Mouse (Mus musculus): Measurements from ENCODE around the gene Atg4c. TPM values are rescaled to one million over a fixed set of nuclear protein-coding genes. Genes with fewer than 3 reads are reported as not detected.

The Atg4c gene
- polyA plus RNA-seq, 1 experiment from 2014 or later = 12.2 TPM

GRCm38 (mm10) chr4:99182660-99183431 lies 10.9 kb upstream of the Atg4c start:
- no peak overlapping the region for H3K27ac ChIP-seq (ENCODE audit: low read depth, low read length)
- H3K4me3 ChIP-seq (ENCODE audit: low read depth, low read length) = no peak overlapping the region
- H3K36me3 ChIP-seq (ENCODE audit: control insufficient read depth, insufficient read depth) = no peaks in the 10 kb centered on the region
- H3K27me3 ChIP-seq (replicated peaks; ENCODE audit: control insufficient read depth, insufficient read depth, low read length) = no peaks in the 10 kb centered on the region
- H3K9me3 ChIP-seq (ENCODE audit: control insufficient read depth) = no peaks in the 10 kb centered on the region
- no peak overlapping the region for H3K4me2 ChIP-seq (replicated peaks; ENCODE audit: low read depth)
- peak; percentile 75 for TF ChIP-seq CTCF (IDR thresholded peaks at IDR 0.05; ENCODE audit: low read depth)
- no peak for ATAC-seq
- 75% methylated on average over 20 of the region's 20 CpGs for WGBS
- no peaks in the 10 kb centered on the region for H3K4me1 ChIP-seq (replicated peaks; ENCODE audit: control insufficient read depth, insufficient read depth, low read length)
- no peak overlapping the region for H3K9ac ChIP-seq (ENCODE audit: low read depth, low read length)

DNA sequence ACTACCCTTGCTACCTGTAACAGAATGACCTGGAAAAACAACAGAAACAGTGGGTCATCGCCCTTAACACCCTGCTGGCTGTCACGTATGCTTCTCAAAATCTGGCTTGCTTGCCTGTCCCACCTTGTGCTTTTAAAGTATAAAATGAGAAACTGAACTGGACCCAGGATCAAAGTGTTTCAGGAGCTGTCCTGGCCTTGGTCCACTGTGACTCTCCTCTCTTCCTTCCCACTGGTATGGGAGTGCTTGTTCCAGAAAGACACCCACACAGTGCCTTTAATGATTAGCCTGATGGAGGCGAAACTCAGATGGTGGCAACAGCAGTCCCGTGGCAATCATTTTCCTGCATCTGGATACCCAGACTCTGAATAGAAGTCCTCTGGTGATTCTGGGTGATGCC lies 9.1 kb upstream of the Atg4c start:
- Histone ChIP-seq H3K9me3 (ENCODE audit: control insufficient read depth) (no peaks in the 10 kb centered on the region), H3K36me3 (ENCODE audit: control insufficient read depth, insufficient read depth) (no peaks in the 10 kb centered on the region), H3K27me3 (replicated peaks; ENCODE audit: control insufficient read depth, insufficient read depth, low read length) (no peaks in the 10 kb centered on the region), H3K27ac (ENCODE audit: low read depth, low read length) (no peak overlapping the region), H3K9ac (ENCODE audit: low read depth, low read length) (no peak overlapping the region), H3K4me3 (ENCODE audit: low read depth, low read length) (no peak overlapping the region), H3K4me2 (replicated peaks; ENCODE audit: low read depth) (no peak overlapping the region), H3K4me1 (replicated peaks; ENCODE audit: control insufficient read depth, insufficient read depth, low read length) (no peaks in the 10 kb centered on the region)
- no peak for TF ChIP-seq CTCF (IDR thresholded peaks at IDR 0.05; ENCODE audit: low read depth)
- ATAC-seq = no peak
- 62% methylated on average over 4 of the region's 4 CpGs for WGBS

DNA sequence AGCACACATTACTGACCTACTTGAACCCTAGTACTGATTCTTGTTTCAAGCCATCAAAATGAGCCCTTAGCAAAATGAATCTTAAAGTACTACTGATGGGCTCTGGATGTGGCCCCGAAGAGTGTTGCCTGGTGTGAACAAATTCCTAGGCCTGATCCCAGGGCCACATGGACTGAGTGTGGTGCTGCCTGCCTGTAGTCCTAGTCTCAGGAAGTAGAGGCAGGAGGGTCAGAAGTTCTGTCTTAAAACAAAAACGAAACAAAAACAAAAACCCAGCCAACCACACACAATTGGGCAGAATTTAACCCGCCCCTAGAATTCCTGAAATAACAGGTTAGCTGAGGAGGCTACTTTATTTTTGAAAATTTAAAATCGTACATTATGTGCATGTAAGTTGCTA lies 8.4 kb upstream of the Atg4c start:
- no peaks in the 10 kb centered on the region for H3K36me3 ChIP-seq (ENCODE audit: control insufficient read depth, insufficient read depth)
- no peak overlapping the region for H3K27ac ChIP-seq (ENCODE audit: low read depth, low read length)
- no peaks in the 10 kb centered on the region for H3K9me3 ChIP-seq (ENCODE audit: control insufficient read depth)
- H3K4me1 ChIP-seq (replicated peaks; ENCODE audit: control insufficient read depth, insufficient read depth, low read length) = no peaks in the 10 kb centered on the region
- TF ChIP-seq CTCF (IDR thresholded peaks at IDR 0.05; ENCODE audit: low read depth) = no peak
- H3K9ac ChIP-seq (ENCODE audit: low read depth, low read length) = no peak overlapping the region
- H3K4me2 ChIP-seq (replicated peaks; ENCODE audit: low read depth) = no peak overlapping the region
- 83% methylated on average over 4 of the region's 4 CpGs for WGBS
- no peak overlapping the region for H3K4me3 ChIP-seq (ENCODE audit: low read depth, low read length)
- ATAC-seq = no peak
- H3K27me3 ChIP-seq (replicated peaks; ENCODE audit: control insufficient read depth, insufficient read depth, low read length) = no peaks in the 10 kb centered on the region

DNA sequence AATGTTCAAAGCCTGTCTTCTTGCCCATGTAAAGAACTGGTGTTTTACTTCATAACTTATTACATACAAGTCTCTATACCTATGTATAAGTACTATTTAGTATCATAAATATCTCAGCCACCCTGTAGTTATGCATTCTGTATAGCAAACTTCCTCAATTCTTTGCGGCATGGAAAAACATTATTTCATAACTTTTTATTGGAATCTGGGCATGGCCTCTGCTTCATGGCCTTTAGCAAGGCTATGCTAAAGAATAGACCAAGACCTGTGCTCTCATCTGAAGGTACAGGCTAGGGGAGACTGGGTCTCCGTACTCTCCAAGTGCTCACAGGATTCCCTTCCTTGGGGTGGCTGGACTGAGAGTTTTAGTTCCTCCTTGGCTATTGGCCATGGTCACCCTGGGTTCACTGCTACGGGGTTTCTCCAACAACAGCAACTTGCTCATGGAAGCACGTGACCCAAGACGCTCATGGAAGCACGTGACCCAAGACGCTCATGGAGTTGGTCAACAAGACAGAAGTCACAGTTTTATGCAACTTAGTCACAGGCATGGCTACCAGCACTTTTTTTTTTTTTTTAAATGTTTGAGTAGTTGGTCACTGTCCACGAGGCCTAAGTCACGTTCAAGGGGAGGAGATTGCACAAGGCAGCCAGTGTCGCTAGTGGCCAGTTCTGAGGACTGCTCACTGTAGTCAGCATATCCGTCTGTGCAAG lies 7.2 kb upstream of the Atg4c start:
- TF ChIP-seq CTCF (IDR thresholded peaks at IDR 0.05; ENCODE audit: low read depth) = no peak
- 83% methylated on average over 11 of the region's 11 CpGs for WGBS

GRCm38 (mm10) chr4:99192640-99193039 lies 1.1 kb upstream of the Atg4c start:
- Histone ChIP-seq H3K4me3 (ENCODE audit: low read depth, low read length) (no peak overlapping the region), H3K4me2 (replicated peaks; ENCODE audit: low read depth) (no peak overlapping the region), H3K36me3 (ENCODE audit: control insufficient read depth, insufficient read depth) (no peaks in the 10 kb centered on the region), H3K9me3 (ENCODE audit: control insufficient read depth) (no peaks in the 10 kb centered on the region), H3K4me1 (replicated peaks; ENCODE audit: control insufficient read depth, insufficient read depth, low read length) (no peaks in the 10 kb centered on the region), H3K9ac (ENCODE audit: low read depth, low read length) (no peak overlapping the region), H3K27me3 (replicated peaks; ENCODE audit: control insufficient read depth, insufficient read depth, low read length) (no peaks in the 10 kb centered on the region), H3K27ac (ENCODE audit: low read depth, low read length) (no peak overlapping the region)
- TF ChIP-seq CTCF (IDR thresholded peaks at IDR 0.05; ENCODE audit: low read depth) = no peak
- WGBS = 90% methylated on average over 1 of the region's 1 CpGs
- no peak for ATAC-seq

More for the DNA sequence above, 7.2 kb upstream of the Atg4c start:
- Histone ChIP-seq H3K4me1 (replicated peaks; ENCODE audit: control insufficient read depth, insufficient read depth, low read length) (no peaks in the 10 kb centered on the region), H3K9me3 (ENCODE audit: control insufficient read depth) (no peaks in the 10 kb centered on the region), H3K36me3 (ENCODE audit: control insufficient read depth, insufficient read depth) (no peaks in the 10 kb centered on the region), H3K27ac (ENCODE audit: low read depth, low read length) (no peak overlapping the region), H3K9ac (ENCODE audit: low read depth, low read length) (no peak overlapping the region), H3K4me2 (replicated peaks; ENCODE audit: low read depth) (no peak overlapping the region), H3K27me3 (replicated peaks; ENCODE audit: control insufficient read depth, insufficient read depth, low read length) (no peaks in the 10 kb centered on the region), H3K4me3 (ENCODE audit: low read depth, low read length) (no peak overlapping the region)
- ATAC-seq = no peak

GRCm38 (mm10) chr4:99193214-99193613 lies 520 bp upstream of the Atg4c start:
- H3K4me2 ChIP-seq (replicated peaks; ENCODE audit: low read depth) = peak overlapping the region; percentile 66
- no peak for ATAC-seq
- H3K9ac ChIP-seq (ENCODE audit: low read depth, low read length) = no peak overlapping the region
- no peaks in the 10 kb centered on the region for H3K27me3 ChIP-seq (replicated peaks; ENCODE audit: control insufficient read depth, insufficient read depth, low read length)
- 0 out of 2 replicates have a peak, but pooled peaks have one; percentile 15 for TF ChIP-seq CTCF (IDR thresholded peaks at IDR 0.05; ENCODE audit: low read depth)
- H3K4me3 ChIP-seq (ENCODE audit: low read depth, low read length) = peak overlapping the region; percentile 66
- H3K27ac ChIP-seq (ENCODE audit: low read depth, low read length) = no peak overlapping the region
- 37% methylated on average over 6 of the region's 6 CpGs for WGBS
- H3K9me3 ChIP-seq (ENCODE audit: control insufficient read depth) = no peaks in the 10 kb centered on the region
- no peaks in the 10 kb centered on the region for H3K36me3 ChIP-seq (ENCODE audit: control insufficient read depth, insufficient read depth)
- no peaks in the 10 kb centered on the region for H3K4me1 ChIP-seq (replicated peaks; ENCODE audit: control insufficient read depth, insufficient read depth, low read length)

All from intestine, postnatal 0 days (tissue).